Mouse (Mus musculus) hindbrain, postnatal 0 days (tissue): ENCODE measurements around the gene Gm1043. TPM values are rescaled to one million over a fixed set of nuclear protein-coding genes. Genes with fewer than 3 reads are reported as not detected.

Experiments
- ATAC-seq: fragments of 200-750 bp; cut with Nextera tagmentation; 2 replicates; pipeline ENCODE4 v1.8.0; 2017; ENCODE audit warnings: mild to moderate bottlenecking, moderate TSS enrichment, moderate library complexity
- DNase-seq: peaks from one replicate; pipeline ENCODE4 v3.0.0-alpha.2; 2015; ENCODE audit warnings: low spot score
- H3K27ac ChIP-seq: fragments of 300-500 bp; sonication (generic); 2 replicates; pipeline ENCODE4 v1.5.1; 2014; ENCODE audit warnings: mild to moderate bottlenecking
- H3K27me3 ChIP-seq: fragments of 300-500 bp; sonication (generic); 2 replicates; pipeline ENCODE4 v1.6.1; 2014; ENCODE audit warnings: low read length, mixed read lengths; ENCODE audit not compliant: insufficient read depth
- H3K36me3 ChIP-seq: fragments of 300-500 bp; sonication (generic); 2 replicates; pipeline ENCODE4 v1.6.1; 2014; ENCODE audit warnings: low read length, mixed read lengths; ENCODE audit not compliant: insufficient read depth
- H3K4me1 ChIP-seq: fragments of 300-500 bp; sonication (generic); 2 replicates; pipeline ENCODE4 v1.6.1; 2014; ENCODE audit warnings: antibody characterized with exemption, low read length, mixed read lengths; ENCODE audit not compliant: insufficient read depth
- H3K4me2 ChIP-seq: fragments of 300-500 bp; sonication (generic); 2 replicates; pipeline ENCODE4 v1.6.1; 2014; ENCODE audit warnings: low read depth, mild to moderate bottlenecking, low read length, moderate library complexity, mixed read lengths
- H3K4me3 ChIP-seq: fragments of 300-500 bp; sonication (generic); 2 replicates; pipeline ENCODE4 v1.5.1; 2014; ENCODE audit warnings: low read length
- H3K9ac ChIP-seq: fragments of 300-500 bp; sonication (generic); replicated peaks from 2 replicates; pipeline ENCODE4 v1.6.1; 2014; ENCODE audit warnings: mild to moderate bottlenecking, low read length, moderate library complexity, mixed read lengths
- H3K9me3 ChIP-seq: fragments of 300-500 bp; sonication (generic); 2 replicates; pipeline ENCODE4 v1.6.1; 2016; ENCODE audit warnings: low read length, mixed read lengths
- CTCF ChIP-seq: IDR thresholded peaks from 2 replicates; pipeline ENCODE4 v1.5.1; 2016; ENCODE audit warnings: antibody characterized with exemption, control low read depth, low read depth
- WGBS: fragments of 180-500 bp; shearing (Covaris S2); extraction: QIAGEN DNeasy Blood & Tissue Kit; methylation state at CpG from one replicate; pipeline ENCODE4 v1.1.7; 2014; 5-methylcytosine and 5-hydroxymethylcytosine counted together
- polyA plus RNA-seq: library from polyadenylated mRNA; unstranded; fragments of >200 nt; fragmentation: Nextera tagmentation; extraction: Ambion mirVana; gene quantifications from 2 replicates; pipeline ENCODE4 v1.2.1, GENCODE M21; 2015
- total RNA-seq: library from RNA; depleted of rRNA; stranded (reverse); fragments of >200 nt; gene quantifications from 2 replicates; pipeline ENCODE4 v1.2.3, GENCODE M21; 2014

The Gm1043 gene
- total and polyA plus RNA-seq, 2 experiments from 2014 or later = 1.7 to 20.0 TPM

GRCm38 (mm10) chr5:37245651-37246050, 160.5 kb downstream of the Gm1043 start:
- H3K9ac ChIP-seq = peak overlapping the region; percentile 82
- H3K4me3 ChIP-seq = peak overlapping the region; percentile 76
- no peaks in the 10 kb centered on the region for H3K27me3 ChIP-seq
- H3K9me3 ChIP-seq = no peaks in the 10 kb centered on the region
- peak overlapping the region; percentile 66 for H3K4me2 ChIP-seq
- peak overlapping the region; percentile 93 for H3K27ac ChIP-seq
- DNase-seq (peak; percentile 91), ATAC-seq (peak; percentile 53)
- peaks cover 17% of the 10 kb centered on the region for H3K4me1 ChIP-seq
- TF ChIP-seq CTCF = peak; percentile 50
- 1% methylated on average over 37 of the region's 42 CpGs for WGBS
- H3K36me3 ChIP-seq = no peaks in the 10 kb centered on the region

- Histone ChIP-seq H3K4me1 (peaks cover 19% of the 10 kb centered on the region), H3K27ac (peak overlapping the region; percentile 93), H3K36me3 (no peaks in the 10 kb centered on the region), H3K27me3 (no peaks in the 10 kb centered on the region), H3K4me2 (peak overlapping the region; percentile 66), H3K9ac (peak overlapping the region; percentile 82), H3K9me3 (no peaks in the 10 kb centered on the region), H3K4me3 (peak overlapping the region; percentile 76)
- ATAC-seq (peak; percentile 19), DNase-seq (peak; percentile 71)
- under 1% methylated on average over 32 of the region's 37 CpGs for WGBS
- TF ChIP-seq CTCF = no peak
Measured at GRCm38 (mm10) chr5:37246138-37246910, 161.2 kb downstream of the Gm1043 start.

- peak overlapping the region; percentile 66 for H3K4me2 ChIP-seq
- no peak for ATAC-seq
- H3K9ac ChIP-seq = peak overlapping the region; percentile 82
- peak overlapping the region; percentile 76 for H3K4me3 ChIP-seq
- H3K27ac ChIP-seq = peak overlapping the region; percentile 60
- H3K36me3 ChIP-seq = no peaks in the 10 kb centered on the region
- no peaks in the 10 kb centered on the region for H3K27me3 ChIP-seq
- no peaks in the 10 kb centered on the region for H3K9me3 ChIP-seq
- peaks cover 23% of the 10 kb centered on the region for H3K4me1 ChIP-seq
- WGBS = 23% methylated on average over 4 of the region's 4 CpGs
- DNase-seq = peak; percentile 55
- TF ChIP-seq CTCF = no peak
Measured at GRCm38 (mm10) chr5:37247456-37247855, 162.3 kb downstream of the Gm1043 start.

GRCm38 (mm10) chr5:37248870-37249269, 163.7 kb downstream of the Gm1043 start:
- Histone ChIP-seq H3K4me3 (peak overlapping the region; percentile 13; the same call in 1 of the 2 replicates), H3K4me1 (peaks cover 23% of the 10 kb centered on the region), H3K9me3 (no peaks in the 10 kb centered on the region), H3K9ac (0 out of 2 replicates have a peak overlapping the region, but pooled peaks have one; percentile 9), H3K36me3 (no peaks in the 10 kb centered on the region), H3K4me2 (peak overlapping the region; percentile 66), H3K27me3 (no peaks in the 10 kb centered on the region), H3K27ac (no peak overlapping the region)
- ATAC-seq (no peak), DNase-seq (no peak)
- 59% methylated on average over 3 of the region's 3 CpGs for WGBS
- TF ChIP-seq CTCF = no peak

GRCm38 (mm10) chr5:37251596-37251995, 166.4 kb downstream of the Gm1043 start:
- H3K4me3 ChIP-seq = no peak overlapping the region
- H3K27me3 ChIP-seq = no peaks in the 10 kb centered on the region
- H3K9me3 ChIP-seq = no peaks in the 10 kb centered on the region
- H3K4me1 ChIP-seq = peaks cover 23% of the 10 kb centered on the region
- ATAC-seq = no peak
- H3K36me3 ChIP-seq = no peaks in the 10 kb centered on the region
- no peak overlapping the region for H3K27ac ChIP-seq
- no peak for TF ChIP-seq CTCF
- 69% methylated on average over 3 of the region's 3 CpGs for WGBS
- H3K4me2 ChIP-seq = 0 out of 2 replicates have a peak overlapping the region, but pooled peaks have one; percentile 1
- no peak for DNase-seq
- H3K9ac ChIP-seq = no peak overlapping the region

GRCm38 (mm10) chr5:37252101-37252804, 167.1 kb downstream of the Gm1043 start:
- no peak overlapping the region for H3K4me3 ChIP-seq
- no peaks in the 10 kb centered on the region for H3K36me3 ChIP-seq
- no peak for DNase-seq
- no peak for TF ChIP-seq CTCF
- peaks cover 26% of the 10 kb centered on the region for H3K4me1 ChIP-seq
- H3K9ac ChIP-seq = no peak overlapping the region
- WGBS = 79% methylated on average over 9 of the region's 9 CpGs
- ATAC-seq = no peak
- no peaks in the 10 kb centered on the region for H3K9me3 ChIP-seq
- no peak overlapping the region for H3K27ac ChIP-seq
- H3K27me3 ChIP-seq = no peaks in the 10 kb centered on the region
- no peak overlapping the region for H3K4me2 ChIP-seq

GRCm38 (mm10) chr5:37254523-37254922, 169.4 kb downstream of the Gm1043 start:
- ATAC-seq (0 out of 2 replicates have a peak, but pooled peaks have one; percentile 19), DNase-seq (peak; percentile 47)
- peaks cover 11% of the 10 kb centered on the region; the same call in 1 of the 2 replicates for H3K4me1 ChIP-seq
- no peak overlapping the region for H3K9ac ChIP-seq
- H3K27ac ChIP-seq = no peak overlapping the region
- no peaks in the 10 kb centered on the region for H3K9me3 ChIP-seq
- no peak overlapping the region for H3K4me2 ChIP-seq
- H3K36me3 ChIP-seq = no peaks in the 10 kb centered on the region
- WGBS = 41% methylated on average over 4 of the region's 4 CpGs
- TF ChIP-seq CTCF = no peak
- H3K27me3 ChIP-seq = no peaks in the 10 kb centered on the region
- H3K4me3 ChIP-seq = no peak overlapping the region
